Mouse (Mus musculus) liver, postnatal 0 days (tissue): ENCODE data around the gene Vsig1. TPM values are rescaled to one million over a fixed set of nuclear protein-coding genes. Genes with fewer than 3 reads are reported as not detected.

ENCODE experiments used
- ATAC-seq: fragments of 200-750 bp; cut with Nextera tagmentation; 2 replicates; pipeline ENCODE4 v1.8.0; 2017; ENCODE audit warnings: mild to moderate bottlenecking, moderate library complexity
- DNase-seq: peaks from one replicate; pipeline ENCODE4 v3.0.0-alpha.2; 2016
- H3K27ac ChIP-seq: fragments of 300-500 bp; sonication (generic); 2 replicates; pipeline ENCODE4 v1.5.1; 2014; ENCODE audit warnings: antibody characterized with exemption, moderate library complexity, mild to moderate bottlenecking, low read depth
- H3K27me3 ChIP-seq: fragments of 300-500 bp; sonication (generic); 2 replicates; pipeline ENCODE4 v1.6.1; 2014; ENCODE audit warnings: low read length, control low read depth, mixed read lengths; ENCODE audit not compliant: insufficient read depth
- H3K36me3 ChIP-seq: fragments of 300-500 bp; sonication (generic); replicated peaks from 2 replicates; pipeline ENCODE4 v1.6.1; 2014; ENCODE audit warnings: mild to moderate bottlenecking, control low read depth, low read length, moderate library complexity, mixed read lengths; ENCODE audit not compliant: insufficient read depth
- H3K4me1 ChIP-seq: fragments of 300-500 bp; sonication (generic); 2 replicates; pipeline ENCODE4 v1.6.1; 2014; ENCODE audit warnings: antibody characterized with exemption, mild to moderate bottlenecking, control low read depth; ENCODE audit not compliant: insufficient read depth
- H3K4me2 ChIP-seq: fragments of 300-500 bp; sonication (generic); 2 replicates; pipeline ENCODE4 v1.6.1; 2014; ENCODE audit warnings: low read depth, mild to moderate bottlenecking, low read length, moderate library complexity, mixed read lengths
- H3K4me3 ChIP-seq: fragments of 300-500 bp; sonication (generic); 2 replicates; pipeline ENCODE4 v1.5.1; 2014; ENCODE audit warnings: low read depth, low read length
- H3K9ac ChIP-seq: fragments of 300-500 bp; sonication (generic); replicated peaks from 2 replicates; pipeline ENCODE4 v1.6.1; 2014; ENCODE audit warnings: mild to moderate bottlenecking, moderate library complexity
- H3K9me3 ChIP-seq: fragments of 300-500 bp; sonication (generic); 2 replicates; pipeline ENCODE4 v1.6.1; 2016; ENCODE audit warnings: mild to moderate bottlenecking, control low read depth, low read length, mixed read lengths
- CTCF ChIP-seq: sonication (generic); IDR thresholded peaks from 2 replicates; pipeline ENCODE4 v1.5.1; 2016; ENCODE audit warnings: antibody characterized with exemption, low read depth
- EP300 ChIP-seq: IDR thresholded peaks from 2 replicates; pipeline ENCODE4 v1.6.1; 2016; ENCODE audit warnings: antibody characterized with exemption, low read depth, mild to moderate bottlenecking
- WGBS: fragments of 180-500 bp; shearing (Covaris S2); extraction: QIAGEN DNeasy Blood & Tissue Kit; methylation state at CpG from one replicate; pipeline ENCODE4 v1.1.7; 2014; ENCODE audit not compliant: insufficient replicate concordance; 5-methylcytosine and 5-hydroxymethylcytosine counted together
- polyA plus RNA-seq: library from polyadenylated mRNA; unstranded; fragments of >200 nt; fragmentation: Nextera tagmentation; extraction: Ambion mirVana; gene quantifications from 2 replicates; pipeline ENCODE4 v1.2.1, GENCODE M21; 2015

The Vsig1 gene
- polyA plus RNA-seq, 1 experiment from 2014 or later, result not detected

GRCm38 (mm10) chrX:140932066-140932465, 24.7 kb downstream of the Vsig1 start:
- DNase-seq, result no peak
- no peak for ATAC-seq
- Histone ChIP-seq H3K9me3 (no peaks in the 10 kb centered on the region), H3K27me3 (0 out of 2 replicates have a peak, but pooled peaks cover 3% of the 10 kb centered on the region), H3K4me3 (no peak overlapping the region), H3K36me3 (no peaks in the 10 kb centered on the region), H3K27ac (no peak overlapping the region), H3K4me1 (no peaks in the 10 kb centered on the region), H3K4me2 (no peak overlapping the region), H3K9ac (no peak overlapping the region)
- TF ChIP-seq CTCF (peak; percentile 37; the same call in 1 of the 2 replicates), EP300 (no peak)
- WGBS, result 66% methylated on average over 3 of the region's 3 CpGs

GRCm38 (mm10) chrX:140933263-140933662, 25.9 kb downstream of the Vsig1 start:
- no peak overlapping the region for H3K27ac ChIP-seq
- DNase-seq (no peak), ATAC-seq (no peak)
- no peaks in the 10 kb centered on the region for H3K9me3 ChIP-seq
- no peak overlapping the region for H3K4me2 ChIP-seq
- 0 out of 2 replicates have a peak, but pooled peaks cover 3% of the 10 kb centered on the region for H3K27me3 ChIP-seq
- H3K4me1 ChIP-seq, result no peaks in the 10 kb centered on the region
- TF ChIP-seq CTCF (no peak), EP300 (no peak)
- WGBS, result 44% methylated on average over 3 of the region's 3 CpGs
- no peak overlapping the region for H3K9ac ChIP-seq
- no peaks in the 10 kb centered on the region for H3K36me3 ChIP-seq
- no peak overlapping the region for H3K4me3 ChIP-seq

GRCm38 (mm10) chrX:140936271-140936670, 28.9 kb downstream of the Vsig1 start:
- WGBS, result 56% methylated on average over 5 of the region's 5 CpGs
- Histone ChIP-seq H3K4me3 (no peak overlapping the region), H3K9me3 (no peaks in the 10 kb centered on the region), H3K36me3 (no peaks in the 10 kb centered on the region), H3K4me1 (no peaks in the 10 kb centered on the region), H3K27ac (no peak overlapping the region), H3K27me3 (0 out of 2 replicates have a peak, but pooled peaks cover 3% of the 10 kb centered on the region), H3K9ac (no peak overlapping the region), H3K4me2 (no peak overlapping the region)
- ATAC-seq (no peak), DNase-seq (no peak)
- TF ChIP-seq CTCF, result no peak
- TF ChIP-seq EP300, result no peak

- no peaks in the 10 kb centered on the region for H3K9me3 ChIP-seq
- no peaks in the 10 kb centered on the region for H3K27me3 ChIP-seq
- H3K9ac ChIP-seq, result peak overlapping the region; percentile 34; the same call in 1 of the 2 replicates
- peaks cover 5% of the 10 kb centered on the region for H3K36me3 ChIP-seq
- H3K4me1 ChIP-seq, result no peaks in the 10 kb centered on the region
- TF ChIP-seq EP300, result peak; percentile 94
- no peak for TF ChIP-seq CTCF
- ATAC-seq (peak; percentile 58), DNase-seq (peak; percentile 15)
- H3K4me3 ChIP-seq, result peak overlapping the region; percentile 66
- peak overlapping the region; percentile 70; the same call in 1 of the 2 replicates for H3K27ac ChIP-seq
- H3K4me2 ChIP-seq, result peak overlapping the region; percentile 52; the same call in 1 of the 2 replicates
- WGBS, result 66% methylated on average over 4 of the region's 4 CpGs
These were observed 46.2 kb downstream of the Vsig1 start for GRCm38 (mm10) chrX:140953618-140954017.

- no peaks in the 10 kb centered on the region for H3K27me3 ChIP-seq
- H3K4me3 ChIP-seq, result peak within 1 kb of the TSS; percentile 66
- no peaks in the 10 kb centered on the region for H3K4me1 ChIP-seq
- DNase-seq, result peak; percentile 91
- 12% methylated on average over 23 of the region's 23 CpGs for WGBS
- peaks cover 5% of the 10 kb centered on the region; the same call in 1 of the 2 replicates for H3K36me3 ChIP-seq
- H3K9ac ChIP-seq, result peak within 1 kb of the TSS; percentile 67
- peak within 1 kb of the TSS; percentile 76 for H3K27ac ChIP-seq
- no peaks in the 10 kb centered on the region for H3K9me3 ChIP-seq
- peak; percentile 95 for ATAC-seq
- TF ChIP-seq EP300 (no peak), CTCF (no peak)
- peak within 1 kb of the TSS; percentile 69 for H3K4me2 ChIP-seq
These were observed 49.0 kb downstream of the Vsig1 start, which contains the start of the genes Psmd10 and Atg4a for GRCm38 (mm10) chrX:140956272-140956940. TSS of gene Psmd10 (minus strand) at chrX:140956728. TSS of gene Atg4a (plus strand) at chrX:140956907.

- Histone ChIP-seq H3K27ac (peak overlapping the region; percentile 44; the same call in 1 of the 2 replicates), H3K9me3 (no peaks in the 10 kb centered on the region), H3K36me3 (0 out of 2 replicates have a peak, but pooled peaks cover 5% of the 10 kb centered on the region), H3K9ac (peak overlapping the region; percentile 53), H3K4me2 (peak overlapping the region; percentile 69), H3K4me3 (peak overlapping the region; percentile 66), H3K27me3 (no peaks in the 10 kb centered on the region), H3K4me1 (no peaks in the 10 kb centered on the region)
- no peak for DNase-seq
- peak; percentile 40 for ATAC-seq
- 18% methylated on average over 5 of the region's 5 CpGs for WGBS
- TF ChIP-seq CTCF (no peak), EP300 (no peak)
These were observed 49.6 kb downstream of the Vsig1 start for GRCm38 (mm10) chrX:140956959-140957358.
